Mouse (Mus musculus) embryonic facial prominence, embryonic 10.5 days (tissue): ENCODE data around the gene Cyth1. TPM values are rescaled to one million over a fixed set of nuclear protein-coding genes. Genes with fewer than 3 reads are reported as not detected.

Experiments used
- DNase-seq: peaks from one replicate; pipeline ENCODE4 v3.0.0-alpha.2; 2017; ENCODE audit warnings: low spot score
- H3K27ac ChIP-seq: fragments of 300-500 bp; sonication (generic); replicated peaks from 2 replicates; pipeline ENCODE4 v1.5.1; 2016; ENCODE audit warnings: mild to moderate bottlenecking
- H3K27me3 ChIP-seq: fragments of 300-500 bp; sonication (generic); replicated peaks from 2 replicates; pipeline ENCODE4 v1.6.1; 2016; ENCODE audit warnings: low read depth, mild to moderate bottlenecking; ENCODE audit not compliant: poor library complexity, severe bottlenecking
- H3K36me3 ChIP-seq: fragments of 300-500 bp; sonication (generic); replicated peaks from 2 replicates; pipeline ENCODE4 v1.6.1; 2016; ENCODE audit warnings: mild to moderate bottlenecking, moderate library complexity
- H3K4me1 ChIP-seq: fragments of 300-500 bp; sonication (generic); 2 replicates; pipeline ENCODE4 v1.6.1; 2016
- H3K4me3 ChIP-seq: fragments of 300-500 bp; sonication (generic); 2 replicates; pipeline ENCODE4 v1.5.1; 2016; ENCODE audit warnings: mild to moderate bottlenecking, moderate library complexity
- H3K9me3 ChIP-seq: fragments of 300-500 bp; sonication (generic); 2 replicates; pipeline ENCODE4 v1.6.1; 2016; ENCODE audit warnings: mild to moderate bottlenecking
- WGBS: fragments of 180-500 bp; shearing (Covaris S2); methylation state at CpG from one replicate; pipeline ENCODE4 v1.1.7; 2016; 5-methylcytosine and 5-hydroxymethylcytosine counted together
- polyA plus RNA-seq: library from polyadenylated mRNA; unstranded; fragments of >200 nt; fragmentation: Nextera tagmentation; extraction: Ambion mirVana; gene quantifications from 2 replicates; pipeline ENCODE4 v1.2.1, GENCODE M21; 2016

Gene Cyth1
- polyA plus RNA-seq = 15.5 and 15.8 TPM in 2 replicates

DNA sequence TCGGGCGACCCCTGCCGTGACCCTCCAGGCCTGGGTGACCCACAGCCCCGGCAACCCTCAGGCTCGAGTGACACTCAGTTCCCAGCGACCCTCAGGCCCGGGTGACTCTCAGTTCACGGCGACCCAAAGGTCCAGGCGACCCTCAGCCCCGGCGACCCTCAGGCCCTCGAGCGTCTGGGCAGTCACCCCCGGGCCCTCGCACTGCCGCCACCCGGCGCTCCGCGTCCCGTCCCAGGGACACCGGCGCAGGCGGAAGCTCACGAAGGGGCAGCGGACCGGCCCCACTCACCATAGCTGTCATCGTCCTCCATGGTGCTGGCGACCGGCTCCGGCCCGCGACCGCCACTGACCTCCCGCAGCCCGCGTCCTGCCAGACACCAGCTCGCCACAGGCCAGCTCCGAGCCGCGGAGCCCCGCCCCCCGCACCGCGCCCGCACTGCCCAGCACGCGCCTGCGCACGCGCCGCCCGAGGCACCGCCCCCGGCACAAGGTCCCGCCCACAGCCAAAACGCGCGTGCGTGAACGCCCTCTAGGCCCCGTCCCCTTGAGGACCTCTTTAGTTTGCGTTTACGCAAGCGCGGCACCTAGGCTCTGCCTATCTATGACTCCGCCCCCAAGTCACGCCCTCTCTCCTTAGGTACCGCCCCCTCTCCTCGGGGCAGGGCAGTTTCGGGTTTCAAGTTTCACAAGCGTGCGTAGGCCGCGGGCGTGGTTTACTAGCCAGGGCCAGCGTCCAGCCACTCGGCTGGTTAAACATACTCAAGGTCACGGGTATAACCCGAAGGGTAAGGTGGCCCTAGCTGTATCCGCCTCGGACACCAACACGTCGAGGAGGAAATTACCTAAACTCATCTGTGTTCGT lies at the start of gene Cyth1:
Cyth1 (minus strand) TSS at position 443 of the 862 bp plus-strand sequence.
- Histone ChIP-seq H3K9me3 (no peaks in the 10 kb centered on the region), H3K36me3 (no peaks in the 10 kb centered on the region; the same call in 1 of the 2 replicates), H3K27me3 (0 out of 2 replicates have a peak, but pooled peaks cover 7% of the 10 kb centered on the region), H3K4me3 (peak within 1 kb of the TSS; percentile 96), H3K4me1 (peaks cover 37% of the 10 kb centered on the region), H3K27ac (peak within 1 kb of the TSS; percentile 89)
- peak; percentile 100 for DNase-seq
- under 1% methylated on average over 86 of the region's 86 CpGs for WGBS

DNA sequence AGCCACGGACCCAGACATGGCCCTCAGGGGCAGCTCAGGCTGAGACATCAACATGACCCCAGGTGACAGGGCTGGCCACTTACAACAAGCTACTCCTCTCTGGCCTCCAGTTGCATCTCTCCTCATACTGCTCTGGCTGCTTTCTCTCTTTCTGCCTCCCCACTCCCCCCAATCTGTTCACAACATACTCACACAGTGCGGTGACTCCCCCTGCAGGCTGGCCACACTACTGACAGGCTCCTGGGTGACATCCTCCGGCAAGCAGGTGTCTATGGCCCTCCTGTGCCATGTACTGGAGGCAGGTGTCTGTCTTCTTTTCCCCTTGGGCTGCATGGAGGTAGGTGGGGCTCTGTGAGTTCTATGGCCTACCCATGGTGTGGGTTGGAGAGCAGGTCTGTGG lies 49.6 kb upstream of the Cyth1 start:
- Histone ChIP-seq H3K4me1 (0 out of 2 replicates have a peak, but pooled peaks cover 2% of the 10 kb centered on the region), H3K4me3 (no peak overlapping the region), H3K27ac (no peak overlapping the region), H3K36me3 (peaks cover 29% of the 10 kb centered on the region), H3K27me3 (no peaks in the 10 kb centered on the region), H3K9me3 (no peaks in the 10 kb centered on the region)
- DNase-seq = no peak
- 85% methylated on average over 3 of the region's 3 CpGs for WGBS

DNA sequence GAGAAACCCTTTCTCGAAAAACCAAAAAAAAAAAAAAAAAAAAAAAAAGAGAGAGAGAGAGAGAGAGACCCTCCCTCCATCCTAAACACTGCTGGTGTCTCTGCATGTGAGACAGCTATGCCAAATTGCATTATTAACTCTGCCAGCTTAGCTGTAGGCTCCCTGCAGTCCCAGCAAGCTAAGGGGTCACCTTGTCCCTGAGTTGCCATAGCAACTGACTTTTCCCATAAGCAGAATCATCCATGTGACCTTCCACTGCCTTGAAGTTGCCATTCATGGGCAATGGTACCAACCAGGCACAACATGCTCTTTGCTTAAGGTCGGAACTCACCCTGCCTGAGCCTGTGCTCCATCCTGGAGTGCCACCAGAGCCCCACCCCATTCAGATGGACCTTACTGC lies 46.6 kb upstream of the Cyth1 start:
- H3K4me3 ChIP-seq = no peak overlapping the region
- DNase-seq = no peak
- no peak overlapping the region for H3K27ac ChIP-seq
- no peaks in the 10 kb centered on the region for H3K27me3 ChIP-seq
- H3K36me3 ChIP-seq = peaks cover 7% of the 10 kb centered on the region
- 76% methylated on average over 2 of the region's 2 CpGs for WGBS
- H3K4me1 ChIP-seq = peaks cover 14% of the 10 kb centered on the region
- no peaks in the 10 kb centered on the region for H3K9me3 ChIP-seq

DNA sequence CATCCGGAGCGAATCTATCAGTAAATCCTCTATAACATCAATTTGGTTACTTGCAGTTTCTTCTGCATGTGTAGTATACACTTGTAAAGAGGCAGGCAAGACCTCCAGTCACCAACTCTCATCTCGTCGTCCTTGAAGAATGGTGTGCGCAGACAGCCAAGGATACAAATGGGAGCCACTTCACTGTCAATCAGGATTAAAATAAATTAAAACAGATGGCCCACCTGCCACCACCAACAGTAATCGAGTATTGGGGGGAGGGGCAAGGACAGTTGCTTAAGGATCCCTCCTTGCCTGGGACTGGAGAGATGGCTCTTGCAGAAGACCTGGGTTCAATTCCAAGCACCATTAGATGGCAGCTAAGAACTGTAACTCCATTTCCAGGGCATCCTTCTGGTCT lies 44.3 kb upstream of the Cyth1 start:
- no peak overlapping the region for H3K27ac ChIP-seq
- no peak for DNase-seq
- no peaks in the 10 kb centered on the region for H3K27me3 ChIP-seq
- 59% methylated on average over 6 of the region's 6 CpGs for WGBS
- H3K9me3 ChIP-seq = no peaks in the 10 kb centered on the region
- H3K36me3 ChIP-seq = peaks cover 4% of the 10 kb centered on the region
- H3K4me1 ChIP-seq = peaks cover 24% of the 10 kb centered on the region
- no peak overlapping the region for H3K4me3 ChIP-seq

DNA sequence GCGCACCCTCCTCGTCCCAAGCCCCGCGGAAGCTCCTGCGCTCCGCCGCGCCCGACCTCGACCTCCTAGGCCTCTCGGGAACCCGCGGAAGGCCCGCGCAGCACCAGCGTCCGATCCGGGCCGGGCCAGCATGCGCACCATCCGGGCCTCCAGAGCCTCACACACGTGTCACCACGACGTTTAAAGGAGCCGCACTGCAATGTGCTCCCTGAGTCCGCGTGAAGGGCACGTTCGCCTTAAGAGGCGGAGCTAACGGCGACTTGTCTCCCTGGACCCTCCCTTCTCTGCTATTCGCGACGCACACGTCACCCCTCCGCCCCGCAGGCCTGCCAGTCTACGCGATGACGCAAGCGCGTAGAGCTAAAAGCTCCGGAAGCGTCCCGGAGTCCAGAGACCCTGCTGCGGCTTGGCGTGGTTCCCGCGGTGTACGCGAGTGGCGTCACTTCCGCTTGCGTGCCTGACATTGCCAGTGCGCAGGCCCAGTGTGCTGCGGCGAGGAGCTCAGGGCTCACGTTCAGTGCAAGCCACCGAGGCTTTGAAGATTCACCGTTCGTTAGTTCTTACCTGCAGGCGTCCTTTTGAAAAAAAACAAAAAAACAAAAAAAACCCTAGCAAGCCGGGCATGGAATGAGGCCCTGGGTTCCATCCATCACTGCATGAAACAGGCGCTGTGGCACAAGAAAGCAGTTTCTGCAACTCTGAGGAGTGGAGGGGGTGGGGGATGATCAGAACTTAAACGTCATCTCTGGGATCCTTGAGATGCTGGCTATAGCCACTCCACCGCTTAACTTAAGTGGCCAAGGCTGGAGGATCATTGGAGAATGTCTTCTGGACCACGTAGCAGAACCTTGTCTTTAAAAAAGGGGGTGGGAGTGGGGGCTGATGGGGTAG lies 41.9 kb upstream of the Cyth1 start, which contains the start of gene Usp36:
Usp36 (minus strand) TSS at position 246 of the 891 bp plus-strand sequence.
- 1% methylated on average over 68 of the region's 68 CpGs for WGBS

DNA sequence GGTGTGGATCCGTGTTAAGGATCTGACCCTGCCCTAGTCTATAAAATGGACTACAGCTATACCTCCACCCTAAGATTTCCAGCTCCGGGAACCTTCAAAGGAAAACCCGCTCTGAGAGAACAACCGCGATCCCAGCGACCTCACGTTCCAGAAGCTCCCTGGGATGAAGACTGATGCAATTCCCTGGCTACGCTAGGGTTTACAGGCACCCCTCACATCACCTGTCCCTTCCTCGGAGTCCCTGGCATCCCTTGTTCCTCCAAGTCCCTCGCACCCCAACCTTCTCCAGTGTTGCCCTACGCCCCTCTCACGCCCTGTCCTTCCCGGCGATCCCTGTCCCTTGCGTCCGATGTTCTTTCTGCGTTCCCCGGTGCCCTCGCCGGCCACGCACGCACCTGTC lies 41.2 kb upstream of the Cyth1 start:
- peak overlapping the region; percentile 92 for H3K27ac ChIP-seq
- peaks cover 32% of the 10 kb centered on the region for H3K36me3 ChIP-seq
- WGBS = under 1% methylated on average over 22 of the region's 22 CpGs
- H3K27me3 ChIP-seq = no peaks in the 10 kb centered on the region
- peaks cover 24% of the 10 kb centered on the region for H3K4me1 ChIP-seq
- no peaks in the 10 kb centered on the region for H3K9me3 ChIP-seq
- H3K4me3 ChIP-seq = peak overlapping the region; percentile 97
- DNase-seq = no peak

More for the DNA sequence above, 41.9 kb upstream of the Cyth1 start, which contains the start of gene Usp36:
- H3K9me3 ChIP-seq = no peaks in the 10 kb centered on the region
- peak within 1 kb of the TSS; percentile 92 for H3K27ac ChIP-seq
- peak within 1 kb of the TSS; percentile 97 for H3K4me3 ChIP-seq
- H3K36me3 ChIP-seq = peaks cover 26% of the 10 kb centered on the region
- DNase-seq = peak; percentile 100
- H3K4me1 ChIP-seq = peaks cover 24% of the 10 kb centered on the region
- no peaks in the 10 kb centered on the region for H3K27me3 ChIP-seq

DNA sequence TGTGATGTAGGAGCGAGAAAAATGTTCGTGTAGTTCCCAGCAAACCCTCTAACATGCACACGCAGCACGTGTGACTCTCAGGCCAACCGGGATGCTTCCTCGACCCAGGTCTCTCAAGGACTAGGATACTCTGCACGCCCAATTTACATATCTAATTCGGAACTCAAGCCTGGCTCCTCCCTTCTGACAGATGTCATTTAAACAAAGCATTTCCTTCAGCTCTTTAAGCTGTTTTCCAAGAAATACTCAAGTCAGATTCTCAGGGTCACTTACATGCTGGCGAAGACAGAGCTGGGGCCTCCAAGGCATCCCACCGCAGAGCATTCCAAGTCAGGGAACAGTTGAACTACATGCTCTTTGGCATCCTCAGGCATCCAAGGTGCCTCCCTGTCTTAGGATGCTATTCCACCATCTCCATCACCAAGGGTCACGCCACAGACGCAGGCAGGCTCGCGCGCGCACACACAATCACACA lies 40.7 kb upstream of the Cyth1 start:
- Histone ChIP-seq H3K4me3 (peak overlapping the region; percentile 97), H3K36me3 (peaks cover 37% of the 10 kb centered on the region), H3K27me3 (no peaks in the 10 kb centered on the region), H3K27ac (peak overlapping the region; percentile 92), H3K4me1 (peaks cover 24% of the 10 kb centered on the region), H3K9me3 (no peaks in the 10 kb centered on the region)
- WGBS = 2% methylated on average over 16 of the region's 16 CpGs
- DNase-seq = peak; percentile 41

DNA sequence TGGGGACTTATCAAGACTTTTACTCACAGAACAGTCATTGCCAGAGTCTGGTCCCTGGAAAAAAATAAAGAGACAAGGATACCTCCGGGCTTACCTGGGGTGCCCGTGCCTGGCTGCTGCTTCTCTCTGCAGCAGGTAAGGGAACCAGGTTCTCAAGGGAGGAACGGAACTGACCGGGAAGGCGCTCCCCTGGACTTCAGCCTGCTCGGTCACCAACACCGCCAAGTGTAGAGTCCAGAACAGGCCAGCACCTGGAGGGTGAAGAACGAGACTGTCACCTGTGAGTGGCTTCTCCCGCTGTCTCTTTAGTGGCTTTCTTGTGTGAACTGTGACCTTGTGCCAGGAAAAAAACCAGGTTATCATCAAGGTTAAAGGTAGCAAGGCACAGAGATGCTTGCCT lies 39.2 kb upstream of the Cyth1 start:
- Histone ChIP-seq H3K36me3 (peaks cover 52% of the 10 kb centered on the region), H3K4me1 (peaks cover 24% of the 10 kb centered on the region), H3K27ac (no peak overlapping the region), H3K27me3 (no peaks in the 10 kb centered on the region), H3K9me3 (no peaks in the 10 kb centered on the region), H3K4me3 (no peak overlapping the region)
- 96% methylated on average over 9 of the region's 9 CpGs for WGBS
- no peak for DNase-seq

DNA sequence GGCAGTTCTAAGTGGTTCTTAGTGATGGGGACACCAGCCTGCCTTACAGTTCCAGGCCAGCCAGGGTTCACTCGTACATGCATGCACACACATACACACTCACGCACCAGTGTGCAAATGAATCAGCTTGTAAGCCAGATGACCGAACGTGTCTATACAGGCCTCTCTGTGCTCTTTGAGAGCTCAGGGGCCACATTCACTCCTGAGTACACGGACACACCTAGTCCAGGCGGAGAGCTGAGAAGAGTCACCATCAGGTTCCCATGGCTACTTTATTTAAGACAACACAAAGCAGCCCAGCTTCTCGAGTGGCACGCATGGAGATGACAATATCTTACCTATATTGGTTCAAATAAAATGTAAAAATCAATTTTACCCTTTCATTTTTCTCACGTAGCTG lies 38.0 kb upstream of the Cyth1 start:
- Histone ChIP-seq H3K36me3 (peaks cover 64% of the 10 kb centered on the region), H3K27ac (no peak overlapping the region), H3K27me3 (no peaks in the 10 kb centered on the region), H3K4me1 (peaks cover 24% of the 10 kb centered on the region), H3K4me3 (no peak overlapping the region), H3K9me3 (no peaks in the 10 kb centered on the region)
- DNase-seq = no peak
- 92% methylated on average over 9 of the region's 9 CpGs for WGBS

DNA sequence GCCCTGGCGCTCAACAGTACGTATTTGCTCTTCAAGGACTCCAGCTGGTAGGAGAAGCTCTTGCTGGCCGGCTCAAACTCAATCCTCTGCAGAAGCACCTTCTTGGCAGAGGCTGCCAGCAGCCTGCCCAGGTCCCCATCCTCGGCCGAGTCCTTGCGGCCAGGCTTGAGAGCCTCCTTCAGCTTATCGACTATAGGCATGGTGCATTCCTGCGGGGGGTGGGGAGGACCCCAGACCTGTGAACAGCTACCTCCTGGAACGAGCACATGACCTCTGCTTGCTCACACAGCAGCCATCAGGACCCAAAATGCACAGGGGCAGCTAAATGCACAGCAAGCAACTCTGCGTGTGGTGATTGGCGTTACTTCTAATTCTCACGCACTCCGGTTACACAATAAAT lies 37.4 kb upstream of the Cyth1 start:
- Histone ChIP-seq H3K36me3 (peaks cover 70% of the 10 kb centered on the region), H3K9me3 (no peaks in the 10 kb centered on the region), H3K27me3 (no peaks in the 10 kb centered on the region), H3K4me3 (no peak overlapping the region), H3K27ac (no peak overlapping the region), H3K4me1 (peaks cover 21% of the 10 kb centered on the region)
- DNase-seq = no peak
- whole genome bisulfite sequencing = 95% methylated on average over 13 of the region's 13 CpGs

DNA sequence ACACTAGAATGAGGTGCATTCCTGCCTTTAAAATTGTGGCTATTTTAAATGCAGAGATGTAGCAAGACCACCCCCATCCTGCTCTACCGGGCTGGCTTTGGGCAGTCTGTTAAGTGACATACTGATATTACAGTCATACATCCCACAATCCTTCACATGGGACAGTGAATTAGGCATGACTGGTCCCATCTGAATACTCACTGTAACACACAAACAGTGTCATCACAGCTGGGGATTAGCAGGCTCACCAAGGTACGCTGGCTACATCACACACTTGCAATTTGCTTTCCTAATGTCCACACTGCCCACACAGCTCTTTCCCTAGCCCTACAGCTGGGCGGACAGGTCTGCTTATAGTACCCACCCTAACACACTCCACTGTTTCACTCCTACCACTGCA lies 31.8 kb upstream of the Cyth1 start:
- Histone ChIP-seq H3K4me1 (no peaks in the 10 kb centered on the region), H3K27ac (no peak overlapping the region), H3K9me3 (no peaks in the 10 kb centered on the region), H3K4me3 (no peak overlapping the region), H3K36me3 (peaks cover 100% of the 10 kb centered on the region), H3K27me3 (no peaks in the 10 kb centered on the region)
- 91% methylated on average over 3 of the region's 3 CpGs for WGBS
- DNase-seq = no peak

DNA sequence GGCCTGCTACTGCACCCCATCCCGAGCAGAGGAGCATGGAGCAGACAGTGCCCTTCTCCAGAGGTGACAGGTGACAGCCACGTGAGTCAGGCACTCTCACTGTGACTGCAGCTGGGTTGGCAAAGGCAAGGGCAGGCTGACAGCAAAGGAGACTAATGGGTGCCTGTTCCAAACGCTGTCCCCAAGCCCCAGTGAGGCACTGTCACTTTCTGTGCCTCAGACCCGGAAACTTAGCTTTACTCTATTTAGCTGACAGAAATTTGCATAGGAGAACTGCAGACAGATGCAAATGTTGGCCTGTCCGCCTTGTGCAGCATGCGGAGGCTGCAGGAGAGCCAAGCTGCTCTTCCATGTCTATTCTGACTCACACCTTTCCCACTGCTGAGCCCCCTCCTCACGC lies 27.9 kb upstream of the Cyth1 start:
- no peaks in the 10 kb centered on the region for H3K4me1 ChIP-seq
- DNase-seq = no peak
- peaks cover 100% of the 10 kb centered on the region for H3K36me3 ChIP-seq
- H3K9me3 ChIP-seq = no peaks in the 10 kb centered on the region
- H3K27me3 ChIP-seq = no peaks in the 10 kb centered on the region
- no peak overlapping the region for H3K4me3 ChIP-seq
- no peak overlapping the region for H3K27ac ChIP-seq
- WGBS = 93% methylated on average over 7 of the region's 7 CpGs
